Mouse (Mus musculus) embryonic facial prominence, embryonic 12.5 days (tissue): ENCODE results near the gene Slc25a34. TPM values are rescaled to one million over a fixed set of nuclear protein-coding genes. Genes with fewer than 3 reads are reported as not detected.

ENCODE experiments used
- ATAC-seq: fragments of 200-750 bp; cut with Nextera tagmentation; 2 replicates; pipeline ENCODE4 v1.8.0; 2017; ENCODE audit not compliant: insufficient number of reproducible peaks, insufficient read depth, low FRiP score, low TSS enrichment
- H3K27ac ChIP-seq: fragments of 300-500 bp; sonication (generic); 2 replicates; pipeline ENCODE4 v1.5.1; 2016; ENCODE audit warnings: mild to moderate bottlenecking
- H3K27me3 ChIP-seq: fragments of 300-500 bp; sonication (generic); 2 replicates; pipeline ENCODE4 v1.6.1; 2016; ENCODE audit warnings: mild to moderate bottlenecking, moderate library complexity
- H3K36me3 ChIP-seq: fragments of 300-500 bp; sonication (generic); 2 replicates; pipeline ENCODE4 v1.6.1; 2016; ENCODE audit warnings: mild to moderate bottlenecking
- H3K4me1 ChIP-seq: fragments of 300-500 bp; sonication (generic); 2 replicates; pipeline ENCODE4 v1.6.1; 2016
- H3K4me2 ChIP-seq: fragments of 300-500 bp; sonication (generic); replicated peaks from 2 replicates; pipeline ENCODE4 v1.6.1; 2016; ENCODE audit warnings: mild to moderate bottlenecking, moderate library complexity
- H3K4me3 ChIP-seq: fragments of 300-500 bp; sonication (generic); 2 replicates; pipeline ENCODE4 v1.5.1; 2016; ENCODE audit warnings: mild to moderate bottlenecking
- H3K9ac ChIP-seq: fragments of 300-500 bp; sonication (generic); 2 replicates; pipeline ENCODE4 v1.6.1; 2016; ENCODE audit warnings: mild to moderate bottlenecking, moderate library complexity
- H3K9me3 ChIP-seq: fragments of 300-500 bp; sonication (generic); 2 replicates; pipeline ENCODE4 v1.6.1; 2016; ENCODE audit warnings: mild to moderate bottlenecking, moderate library complexity
- WGBS: fragments of 180-500 bp; shearing (Covaris S2); methylation state at CpG from one replicate; pipeline ENCODE4 v1.1.7; 2016; 5-methylcytosine and 5-hydroxymethylcytosine counted together
- polyA plus RNA-seq: library from polyadenylated mRNA; unstranded; fragments of >200 nt; fragmentation: Nextera tagmentation; extraction: Ambion mirVana; gene quantifications from 2 replicates; pipeline ENCODE4 v1.2.1, GENCODE M21; 2016

The Slc25a34 gene
- polyA plus RNA-seq: not detected in 2 replicates

DNA sequence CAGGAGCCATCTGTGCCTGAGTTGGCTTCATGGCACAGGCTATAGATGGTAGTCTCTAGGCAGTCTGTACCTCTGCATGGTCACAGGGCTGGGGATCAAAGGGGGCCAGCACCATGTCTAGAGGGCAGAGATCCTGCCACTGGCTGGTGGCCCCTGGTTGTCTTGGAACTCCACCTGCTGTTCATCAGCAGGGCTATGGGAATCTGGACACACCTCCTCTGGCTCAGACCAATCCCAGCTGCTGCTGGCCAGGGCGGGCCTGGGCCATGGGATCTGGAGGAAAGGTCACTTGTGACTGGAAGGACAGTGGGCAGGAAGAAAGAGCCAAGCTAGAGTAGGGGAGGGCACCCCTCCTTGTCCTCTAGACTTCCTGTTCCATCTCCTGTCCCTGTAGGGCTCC is at the start of gene Slc25a34:
Slc25a34 (minus strand) TSS at position 156 of the 400 bp plus-strand sequence.
- ATAC-seq: no peak
- Histone ChIP-seq H3K27ac (no peak within 1 kb of the TSS), H3K36me3 (peaks cover 35% of the 10 kb centered on the region), H3K4me1 (no peaks in the 10 kb centered on the region), H3K4me2 (no peak within 1 kb of the TSS), H3K9me3 (no peaks in the 10 kb centered on the region), H3K9ac (no peak within 1 kb of the TSS), H3K4me3 (no peak within 1 kb of the TSS), H3K27me3 (no peaks in the 10 kb centered on the region)
- 20% methylated on average over 1 of the region's 1 CpGs for WGBS

DNA sequence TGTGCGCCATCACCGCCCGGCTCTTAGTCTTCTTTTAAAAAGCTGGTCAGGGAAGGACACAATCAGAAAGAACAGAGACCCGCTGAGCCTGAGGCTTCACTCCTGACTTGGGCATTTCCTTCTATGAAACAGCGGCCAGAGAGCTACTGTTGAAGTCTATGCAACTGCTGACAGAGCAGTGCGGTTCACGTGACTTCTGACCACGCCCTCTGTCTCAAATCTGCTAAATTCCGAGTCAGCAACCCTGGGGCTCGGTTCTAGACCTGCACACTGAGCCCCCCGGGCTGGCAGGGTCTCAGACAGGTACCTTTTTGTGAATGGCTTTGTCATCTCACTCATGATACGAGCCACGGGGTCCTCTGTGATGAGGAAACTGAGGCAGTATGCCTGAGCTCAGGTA is 48.7 kb upstream of the Slc25a34 start:
- no peaks in the 10 kb centered on the region for H3K27me3 ChIP-seq
- 80% methylated on average over 13 of the region's 13 CpGs for WGBS

DNA sequence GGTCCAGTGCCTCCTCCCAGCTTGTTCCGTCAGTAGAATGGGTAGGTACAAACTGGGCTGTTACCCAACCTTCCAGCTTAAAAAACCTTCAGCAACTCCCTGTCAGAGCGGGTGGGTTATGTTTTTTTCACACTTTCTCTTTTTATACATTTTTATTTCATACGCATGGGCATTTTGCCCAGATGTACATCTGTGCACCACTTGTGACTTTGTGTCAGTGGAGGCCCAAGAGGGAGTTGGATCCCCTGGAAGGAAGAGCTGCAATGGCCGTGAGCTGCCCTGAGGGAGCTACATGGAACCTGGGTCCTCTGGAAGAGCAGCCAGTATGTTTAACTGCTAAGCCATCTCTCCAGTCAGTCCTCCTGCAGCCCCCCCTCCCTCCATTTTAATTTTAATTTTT is 47.8 kb upstream of the Slc25a34 start:
- H3K27ac ChIP-seq: no peak overlapping the region
- H3K9ac ChIP-seq: no peak overlapping the region
- H3K4me1 ChIP-seq: no peaks in the 10 kb centered on the region
- H3K9me3 ChIP-seq: no peaks in the 10 kb centered on the region
- no peaks in the 10 kb centered on the region for H3K27me3 ChIP-seq
- H3K4me3 ChIP-seq: no peak overlapping the region
- 74% methylated on average over 4 of the region's 4 CpGs for WGBS
- H3K4me2 ChIP-seq: no peak overlapping the region
- no peaks in the 10 kb centered on the region for H3K36me3 ChIP-seq
- no peak for ATAC-seq

More for the DNA sequence above, 48.7 kb upstream of the Slc25a34 start:
- Histone ChIP-seq H3K9ac (no peak overlapping the region), H3K36me3 (no peaks in the 10 kb centered on the region), H3K9me3 (no peaks in the 10 kb centered on the region), H3K4me2 (no peak overlapping the region), H3K4me3 (no peak overlapping the region), H3K27ac (no peak overlapping the region), H3K4me1 (no peaks in the 10 kb centered on the region)
- no peak for ATAC-seq

DNA sequence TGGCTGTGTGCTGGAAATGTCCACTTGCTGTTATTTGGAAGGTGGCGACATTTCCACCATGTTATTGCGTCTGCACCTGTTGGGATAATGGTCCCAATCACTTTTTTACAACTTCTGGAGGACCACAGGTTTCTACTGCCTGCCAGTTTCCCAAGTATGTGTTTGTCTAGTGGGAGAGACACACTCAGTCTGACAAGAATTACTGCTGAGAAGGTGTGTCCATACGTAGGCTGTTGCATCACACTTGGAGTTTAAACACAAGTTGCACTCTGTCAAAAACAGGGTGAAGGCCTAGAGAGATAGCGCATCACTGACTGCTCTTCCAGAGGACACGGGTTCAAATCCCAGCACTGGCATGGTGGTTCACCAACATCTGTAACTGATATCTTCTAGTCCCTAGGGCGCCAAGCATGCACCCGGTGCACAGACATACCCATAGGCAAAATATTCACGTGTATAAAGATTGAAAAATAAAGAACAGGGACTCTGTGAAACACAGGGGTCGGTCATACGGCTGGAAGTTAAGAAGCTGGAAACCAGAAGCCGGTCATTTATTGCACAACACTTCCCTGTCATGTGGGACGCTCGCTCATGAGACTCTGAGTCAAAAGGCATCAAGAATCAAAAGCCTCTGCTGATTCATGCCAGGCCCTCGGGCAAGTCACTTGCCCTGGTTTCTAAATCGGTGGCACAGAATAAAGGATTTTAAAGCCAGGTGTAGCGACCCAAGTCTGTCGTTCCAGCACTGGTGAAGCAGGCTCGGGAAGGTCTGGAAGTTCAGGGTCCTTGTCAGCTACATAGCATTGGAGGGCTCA is 46.5 kb upstream of the Slc25a34 start:
- Histone ChIP-seq H3K4me3 (no peak overlapping the region), H3K36me3 (no peaks in the 10 kb centered on the region), H3K4me2 (no peak overlapping the region), H3K27ac (no peak overlapping the region), H3K9ac (no peak overlapping the region), H3K27me3 (no peaks in the 10 kb centered on the region), H3K9me3 (no peaks in the 10 kb centered on the region), H3K4me1 (peaks cover under 1% of the 10 kb centered on the region)
- no peak for ATAC-seq
- 81% methylated on average over 18 of the region's 18 CpGs for WGBS

DNA sequence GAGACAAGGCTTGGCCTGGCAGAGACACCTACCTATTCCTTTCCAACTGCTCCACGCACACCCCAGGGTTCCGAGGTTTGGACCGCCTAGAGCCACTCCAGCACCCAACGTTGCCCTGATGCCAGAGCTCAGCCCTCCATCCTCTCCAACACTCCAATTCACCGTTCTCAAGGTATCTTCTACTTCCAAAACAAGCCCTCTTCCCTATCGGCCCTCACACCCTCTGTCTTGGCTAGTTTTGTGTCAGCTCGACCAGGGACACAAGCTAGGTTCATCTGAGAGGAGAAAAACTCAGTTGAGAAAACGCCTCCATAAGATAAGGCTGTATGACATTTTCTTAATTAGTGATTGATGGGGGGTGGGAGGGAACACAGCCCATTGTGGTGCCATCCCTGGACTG is 41.2 kb upstream of the Slc25a34 start, which contains the start of gene Plekhm2:
Plekhm2 (minus strand) TSS at position 101 of the 400 bp plus-strand sequence.
- Histone ChIP-seq H3K9ac (peak within 1 kb of the TSS; percentile 93), H3K36me3 (peaks cover 10% of the 10 kb centered on the region), H3K27ac (peak within 1 kb of the TSS; percentile 37), H3K4me1 (peaks cover 14% of the 10 kb centered on the region), H3K27me3 (no peaks in the 10 kb centered on the region), H3K4me3 (peak within 1 kb of the TSS; percentile 77), H3K9me3 (no peaks in the 10 kb centered on the region), H3K4me2 (peak within 1 kb of the TSS; percentile 88)
- 73% methylated on average over 8 of the region's 8 CpGs for WGBS
- no peak for ATAC-seq

DNA sequence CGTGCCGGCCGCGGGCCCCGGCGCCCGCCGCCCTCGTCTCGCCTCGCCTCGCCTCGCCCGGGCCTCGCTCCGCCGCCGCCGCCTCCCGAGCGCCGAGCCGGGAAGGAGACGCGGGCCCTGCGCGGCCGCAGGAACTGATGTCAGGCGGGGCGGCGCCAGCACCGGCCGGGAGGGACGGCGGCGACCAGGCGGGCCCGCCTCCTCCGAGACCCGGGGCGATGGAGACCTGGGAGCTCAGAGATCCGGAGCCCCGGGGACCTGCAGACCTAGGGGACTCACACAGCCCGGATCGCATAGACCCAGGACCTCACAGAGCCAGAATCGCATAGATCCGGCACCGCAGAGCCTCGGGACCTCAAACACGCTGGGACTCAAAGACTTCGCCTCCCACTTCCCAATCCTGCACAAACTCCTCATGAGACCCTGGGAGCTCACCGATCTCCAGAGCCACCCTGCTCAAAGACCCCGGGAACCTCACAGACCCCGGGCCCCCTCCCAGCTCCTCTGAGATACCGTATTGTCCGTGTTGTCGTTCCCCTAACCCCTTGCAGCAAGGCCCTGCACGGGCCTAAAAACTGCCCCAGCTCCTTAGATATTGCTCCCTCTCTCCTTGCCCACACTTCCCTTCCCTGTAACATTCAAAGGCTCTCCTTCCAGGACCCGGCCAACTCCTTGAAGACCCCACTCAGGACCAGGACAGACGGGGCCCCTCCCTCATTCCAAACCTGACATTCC is 40.6 kb upstream of the Slc25a34 start:
- peaks cover 12% of the 10 kb centered on the region for H3K36me3 ChIP-seq
- H3K4me3 ChIP-seq: peak overlapping the region; percentile 77
- H3K9ac ChIP-seq: peak overlapping the region; percentile 93
- peak overlapping the region; percentile 37 for H3K27ac ChIP-seq
- whole genome bisulfite sequencing: 2% methylated on average over 37 of the region's 60 CpGs
- peak; percentile 79 for ATAC-seq
- H3K4me2 ChIP-seq: peak overlapping the region; percentile 88
- H3K9me3 ChIP-seq: no peaks in the 10 kb centered on the region
- peaks cover 14% of the 10 kb centered on the region for H3K4me1 ChIP-seq
- no peaks in the 10 kb centered on the region for H3K27me3 ChIP-seq

DNA sequence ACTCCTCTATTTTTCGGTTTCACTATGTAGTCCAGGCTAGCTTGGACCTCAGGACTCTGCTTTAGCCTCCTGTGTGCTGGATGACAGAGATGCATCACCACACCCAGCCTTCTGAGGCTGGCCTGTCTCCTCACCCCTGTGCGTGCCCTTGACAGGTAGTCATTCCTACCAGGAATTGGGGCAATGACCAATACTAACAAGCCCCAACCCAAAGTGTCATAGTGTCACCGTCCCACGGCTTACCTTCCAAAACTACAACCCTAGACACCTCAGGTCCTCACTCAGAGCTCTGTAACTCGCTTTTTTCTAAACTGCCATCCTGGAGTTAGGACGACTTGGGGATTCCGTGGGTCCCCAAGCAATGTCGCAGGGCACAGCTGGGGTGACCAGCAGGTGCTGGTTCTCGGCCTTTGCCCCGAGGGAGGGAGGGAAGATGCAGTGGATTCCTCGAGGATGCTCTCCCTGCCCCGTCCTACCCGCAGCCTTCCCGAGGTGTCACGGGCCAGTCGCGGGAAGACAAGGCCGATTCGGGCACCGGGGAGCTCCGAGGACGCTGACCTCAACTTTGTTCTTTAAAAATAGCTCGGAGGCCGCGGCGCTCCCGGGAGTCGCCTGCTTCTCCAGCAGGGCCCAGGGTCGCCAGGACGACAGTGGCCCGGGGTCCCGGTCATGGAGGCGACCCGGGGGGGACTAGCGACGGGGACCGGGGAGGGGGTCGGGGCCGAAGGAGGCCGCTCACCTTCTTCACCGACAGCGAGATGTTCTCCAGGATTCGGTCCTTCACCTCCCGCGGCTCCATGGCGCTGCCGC is 39.7 kb upstream of the Slc25a34 start:
- no peak for ATAC-seq
- Histone ChIP-seq H3K4me1 (peaks cover 14% of the 10 kb centered on the region), H3K9ac (peak overlapping the region; percentile 93), H3K27me3 (no peaks in the 10 kb centered on the region), H3K4me2 (peak overlapping the region; percentile 88), H3K9me3 (no peaks in the 10 kb centered on the region), H3K36me3 (peaks cover 12% of the 10 kb centered on the region), H3K4me3 (peak overlapping the region; percentile 77), H3K27ac (peak overlapping the region; percentile 37)
- WGBS: 3% methylated on average over 46 of the region's 47 CpGs

DNA sequence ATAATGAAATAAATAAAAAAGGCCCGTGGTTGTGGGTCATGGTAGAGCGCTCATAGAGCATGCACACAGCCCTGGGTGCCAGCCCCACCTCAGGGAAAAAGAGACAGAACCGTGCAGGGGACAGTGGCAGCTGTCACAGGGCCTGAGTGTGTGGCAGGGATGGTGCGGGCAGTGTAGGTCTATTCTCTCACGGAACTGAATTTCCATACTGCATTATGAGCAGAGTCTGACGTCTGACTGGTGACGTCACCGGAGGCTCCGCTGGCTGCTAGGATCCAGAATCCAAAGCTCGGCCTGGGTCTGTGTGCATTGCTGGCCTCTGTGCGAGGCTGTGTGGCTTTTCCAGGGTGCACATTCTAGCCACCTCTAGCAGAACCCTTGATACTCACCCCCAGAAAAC is 37.3 kb upstream of the Slc25a34 start:
- H3K27ac ChIP-seq: no peak overlapping the region
- no peaks in the 10 kb centered on the region for H3K27me3 ChIP-seq
- peaks cover 23% of the 10 kb centered on the region for H3K36me3 ChIP-seq
- no peak overlapping the region for H3K4me2 ChIP-seq
- H3K4me1 ChIP-seq: peaks cover 14% of the 10 kb centered on the region
- ATAC-seq: no peak
- no peak overlapping the region for H3K4me3 ChIP-seq
- no peaks in the 10 kb centered on the region for H3K9me3 ChIP-seq
- WGBS: 91% methylated on average over 11 of the region's 11 CpGs
- H3K9ac ChIP-seq: no peak overlapping the region; the same call in 1 of the 2 replicates

DNA sequence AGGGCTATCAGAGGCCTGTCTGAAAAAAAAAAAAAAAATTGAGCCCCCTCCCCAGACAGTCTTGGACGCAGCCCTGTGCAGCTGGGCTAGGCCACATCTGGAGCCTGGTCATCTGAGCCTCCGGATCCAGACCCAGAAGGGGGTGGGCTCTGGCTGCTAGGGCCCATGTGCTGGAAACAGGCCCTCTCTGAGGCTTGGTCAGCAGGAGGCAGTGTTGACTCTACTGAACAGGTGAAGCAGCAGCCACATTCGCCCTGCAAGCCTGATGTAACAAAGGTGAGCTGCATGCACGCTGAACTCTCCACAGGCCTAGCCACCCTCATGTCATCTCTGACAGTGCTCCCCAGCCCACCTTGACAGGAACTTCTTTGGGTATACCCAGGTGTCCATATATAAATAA is 36.1 kb upstream of the Slc25a34 start:
- Histone ChIP-seq H3K9ac (no peak overlapping the region), H3K27me3 (no peaks in the 10 kb centered on the region), H3K9me3 (no peaks in the 10 kb centered on the region), H3K4me1 (peaks cover 10% of the 10 kb centered on the region), H3K4me3 (no peak overlapping the region), H3K27ac (no peak overlapping the region), H3K4me2 (no peak overlapping the region), H3K36me3 (peaks cover 23% of the 10 kb centered on the region)
- ATAC-seq: no peak
- WGBS: 49% methylated on average over 4 of the region's 4 CpGs

DNA sequence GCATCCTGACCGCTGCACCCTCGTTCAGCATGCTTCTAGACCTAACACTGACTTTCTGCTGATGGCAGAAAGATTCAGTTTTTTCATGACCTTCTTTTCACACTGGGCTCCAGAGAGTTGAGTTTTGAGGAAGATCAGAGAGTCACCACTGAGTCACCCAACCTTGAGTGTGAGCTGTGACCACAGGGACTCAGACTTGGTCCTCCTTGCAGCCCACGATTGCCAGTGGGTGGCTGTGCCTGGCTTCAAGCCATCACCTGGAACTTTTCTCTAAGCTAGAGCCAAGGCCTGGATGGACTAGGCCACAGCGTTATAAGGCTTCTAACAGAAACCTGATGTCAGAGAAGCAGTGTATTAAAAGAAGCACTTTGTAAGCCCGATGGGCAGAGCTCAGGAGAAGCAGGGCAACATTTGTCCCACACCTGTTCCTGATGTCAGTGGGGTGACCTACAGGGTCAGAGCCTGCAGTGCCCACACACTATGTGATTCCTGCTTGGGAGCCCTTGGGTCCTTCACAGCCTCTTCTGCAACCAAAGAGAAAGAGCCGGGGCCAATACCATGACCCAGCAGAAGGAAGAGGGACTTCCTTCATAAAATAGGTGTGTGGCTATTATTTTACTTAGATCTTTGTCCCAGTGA is 35.3 kb upstream of the Slc25a34 start:
- WGBS: 86% methylated on average over 6 of the region's 6 CpGs
- Histone ChIP-seq H3K4me1 (peaks cover 6% of the 10 kb centered on the region), H3K27me3 (no peaks in the 10 kb centered on the region), H3K36me3 (peaks cover 29% of the 10 kb centered on the region), H3K9me3 (no peaks in the 10 kb centered on the region), H3K9ac (no peak overlapping the region), H3K4me2 (no peak overlapping the region), H3K27ac (no peak overlapping the region), H3K4me3 (no peak overlapping the region)
- ATAC-seq: no peak

DNA sequence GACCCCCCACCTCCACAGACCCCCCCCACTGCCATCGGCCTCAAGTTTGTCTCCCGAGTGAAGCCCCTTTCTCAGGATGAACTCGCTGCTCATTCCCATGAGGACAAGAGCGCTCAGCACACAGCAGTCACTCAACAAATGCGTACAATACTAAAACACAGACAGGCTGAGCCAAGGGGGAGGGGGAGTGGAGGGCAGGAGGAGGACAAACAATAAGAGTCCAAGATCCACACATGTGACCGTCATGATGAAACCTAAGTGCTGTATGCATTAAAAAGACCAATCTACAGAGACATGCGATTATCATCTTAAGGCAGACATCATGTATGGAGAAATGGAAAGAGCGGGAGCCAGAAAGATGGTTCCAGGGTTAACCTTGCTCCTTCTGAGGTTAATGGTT is 33.3 kb upstream of the Slc25a34 start:
- Histone ChIP-seq H3K36me3 (peaks cover 39% of the 10 kb centered on the region), H3K9ac (no peak overlapping the region), H3K9me3 (no peaks in the 10 kb centered on the region), H3K4me1 (no peaks in the 10 kb centered on the region), H3K4me2 (no peak overlapping the region), H3K4me3 (no peak overlapping the region), H3K27ac (no peak overlapping the region), H3K27me3 (no peaks in the 10 kb centered on the region)
- WGBS: 85% methylated on average over 8 of the region's 8 CpGs
- no peak for ATAC-seq
